ENCODE assay signal across 9 mouse cellular contexts in the genomic region with DNA sequence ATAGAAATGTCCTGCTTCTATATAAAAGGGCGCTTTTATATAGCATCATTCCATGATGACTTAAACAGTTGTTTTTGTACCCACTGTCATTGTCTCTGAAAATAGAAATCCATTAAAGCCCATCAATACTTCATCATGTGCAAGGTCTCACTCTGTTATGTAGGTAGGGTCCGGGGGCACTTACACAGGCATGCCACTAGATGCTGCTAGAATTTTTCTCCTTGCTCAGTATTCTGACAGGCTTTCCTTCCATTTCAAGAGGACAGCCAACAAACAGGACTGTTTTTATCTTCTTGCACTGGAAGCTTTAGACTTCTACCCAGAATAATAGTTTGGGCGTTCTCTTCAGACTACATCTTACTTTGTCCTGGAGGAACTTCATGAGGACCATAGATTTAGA.
DNase-seq lines count a peak whose midpoint lies in the region; ATAC-seq and TF ChIP-seq lines count a peak whose summit lies in the region.
"Had no signal": no experiment of that assay in that cellular context is flagged by ENCODE, and none has a peak within 500 bp of the region (broad histone marks: within the 10 kb centered on the region; RNA-seq: fewer than 3 reads in every experiment).

No protein-coding gene starts in this region.

- H3K36me3 ChIP-seq in heart, postnatal 0 days (replicated peaks; ENCODE audit: control insufficient read depth, insufficient read depth, low read length) = no peaks in the 10 kb centered on the region
- H3K36me3 ChIP-seq in CH12.LX (replicated peaks in 1 of 2; ENCODE audit: control insufficient read depth in 1 of 2, insufficient read depth in 1 of 2, low read length in 1 of 2) = no peaks in the 10 kb centered on the region
- no peaks in the 10 kb centered on the region for H3K36me3 ChIP-seq in embryonic facial prominence, embryonic 14.5 days (ENCODE audit: control insufficient read depth, insufficient read depth, low read length)
- H3K36me3 ChIP-seq in liver, embryonic 11.5 days (ENCODE audit: control insufficient read depth, insufficient read depth, low read length) = no peaks in the 10 kb centered on the region

- H3K4me2 ChIP-seq in heart, postnatal 0 days (ENCODE audit: low read depth, low read length) = no peak overlapping the region
- H3K4me2 ChIP-seq in CH12.LX (ENCODE audit: insufficient read depth, low read depth, poor library complexity, severe bottlenecking) = no peak overlapping the region
- H3K4me2 ChIP-seq in embryonic facial prominence, embryonic 14.5 days (ENCODE audit: low read depth, low read length) = no peak overlapping the region
- H3K4me2 ChIP-seq in liver, embryonic 11.5 days = no peak overlapping the region

- H3K79me2 ChIP-seq in CH12.LX (replicated peaks; ENCODE audit: control insufficient read depth, extremely low read depth, insufficient read depth, poor library complexity, severe bottlenecking) = no peaks in the 10 kb centered on the region

- ATAC-seq in heart, postnatal 0 days (ENCODE audit: insufficient read depth, low read depth) = no peak
- 0 out of 2 replicates have a peak, but pooled peaks have one; percentile 63 for ATAC-seq in embryonic facial prominence, embryonic 14.5 days (ENCODE audit: low read depth)
- no peak for ATAC-seq in liver, embryonic 11.5 days (replicated peaks; ENCODE audit: low FRiP score)

- TF ChIP-seq CTCF in heart, postnatal 0 days (IDR thresholded peaks at IDR 0.05; ENCODE audit: low read depth) = peak; percentile 60
- TF ChIP-seq CTCF in CH12.LX (conservative IDR thresholded peaks at IDR 0.05 in 1 of 2, IDR thresholded peaks at IDR 0.05 in 1 of 2; ENCODE audit: low read depth in 2 of 2, low read length in 2 of 2) = peak in 1 of 2 experiments; percentile 38; a peak in 2 of 4 replicates

- TF ChIP-seq RAD21 in CH12.LX (IDR thresholded peaks at IDR 0.05; ENCODE audit: low read depth, low read length) = peak; percentile 38

- no peaks in the 10 kb centered on the region for H3K9me3 ChIP-seq in heart, postnatal 0 days (replicated peaks; ENCODE audit: control insufficient read depth, low read length)
- peaks cover 3% of the 10 kb centered on the region for H3K9me3 ChIP-seq in CH12.LX (replicated peaks; ENCODE audit: low read length)
- no peaks in the 10 kb centered on the region for H3K9me3 ChIP-seq in embryonic facial prominence, embryonic 14.5 days (ENCODE audit: control insufficient read depth, low read length)
- H3K9me3 ChIP-seq in liver, embryonic 11.5 days (ENCODE audit: control insufficient read depth, low read length) = no peaks in the 10 kb centered on the region

- DNase-seq in heart, postnatal 0 days (ENCODE audit: low spot score) = no peak
- no peak for DNase-seq in heart, postnatal 36 days
- DNase-seq in CH12.LX (ENCODE audit: extremely low read depth) = peak; percentile 16
- peak; percentile 55 for DNase-seq in embryonic facial prominence, embryonic 14.5 days (ENCODE audit: low spot score)
- DNase-seq in left cerebral cortex, postnatal 4 days = peak; percentile 6
- DNase-seq in urinary bladder, postnatal 4 days (ENCODE audit: low spot score in 2 of 2) = no peak
- no peak for DNase-seq in thymus, postnatal 14 days
- no peak for DNase-seq in liver, embryonic 11.5 days (ENCODE audit: low spot score)

- intact Hi-C loops in heart, postnatal 36 days (cut with DNase I) = no loop called here
- intact Hi-C loops in left cerebral cortex, postnatal 4 days (cut with DNase I) = loop anchor here (10.0 kb wide), 1 partner anchor 153 kb away; no protein-coding TSS in a partner anchor

- no peaks in the 10 kb centered on the region for H3K4me1 ChIP-seq in heart, postnatal 0 days (ENCODE audit: control insufficient read depth, insufficient read depth)
- H3K4me1 ChIP-seq in CH12.LX (ENCODE audit: control insufficient read depth in 1 of 2, insufficient read depth in 2 of 2) = no peaks in the 10 kb centered on the region
- H3K4me1 ChIP-seq in embryonic facial prominence, embryonic 14.5 days (ENCODE audit: control insufficient read depth, insufficient read depth, low read length) = no peaks in the 10 kb centered on the region
- H3K4me1 ChIP-seq in liver, embryonic 11.5 days (replicated peaks; ENCODE audit: control insufficient read depth, insufficient read depth, low read length) = no peaks in the 10 kb centered on the region

- no peak for TF ChIP-seq POLR2A in CH12.LX (IDR thresholded peaks at IDR 0.05; ENCODE audit: low read depth, low read length)

- dilution Hi-C loops in CH12.LX (cut with MboI; ENCODE audit: extremely low pct_ligation_motif_present, extremely low pct_unique_long_range_greater_than_20kb, low sequenced_read_pairs) = no loop called here

- no peak overlapping the region for H3K27ac ChIP-seq in heart, postnatal 0 days (ENCODE audit: low read depth)
- H3K27ac ChIP-seq in CH12.LX (ENCODE audit: insufficient read depth, low read depth) = no peak overlapping the region
- H3K27ac ChIP-seq in embryonic facial prominence, embryonic 14.5 days (replicated peaks; ENCODE audit: low read depth, low read length) = no peak overlapping the region
- no peak overlapping the region for H3K27ac ChIP-seq in liver, embryonic 11.5 days (ENCODE audit: low read depth, low read length)
- H3K27ac ChIP-seq: liver, embryonic 14.5 days had no signal

- no peaks in the 10 kb centered on the region for H3K27me3 ChIP-seq in heart, postnatal 0 days (ENCODE audit: control insufficient read depth, insufficient read depth, low read length)
- H3K27me3 ChIP-seq in CH12.LX (replicated peaks) = no peaks in the 10 kb centered on the region
- no peaks in the 10 kb centered on the region for H3K27me3 ChIP-seq in embryonic facial prominence, embryonic 14.5 days (replicated peaks; ENCODE audit: control insufficient read depth, insufficient read depth, low read length)
- H3K27me3 ChIP-seq in liver, embryonic 11.5 days (replicated peaks; ENCODE audit: control insufficient read depth, insufficient read depth, low read length) = no peaks in the 10 kb centered on the region

- TF ChIP-seq EP300 in heart, postnatal 0 days (IDR thresholded peaks at IDR 0.05; ENCODE audit: low read depth) = no peak
- no peak for TF ChIP-seq EP300 in CH12.LX (IDR thresholded peaks at IDR 0.05; ENCODE audit: low read length)

- 46% methylated on average over 3 of the region's 3 CpGs for WGBS in heart, postnatal 0 days
- 51% methylated on average over 3 of the region's 3 CpGs for WGBS in embryonic facial prominence, embryonic 14.5 days
- whole genome bisulfite sequencing in liver, embryonic 11.5 days = 61% methylated on average over 3 of the region's 3 CpGs

- H3K4me3 ChIP-seq in heart, postnatal 0 days (ENCODE audit: low read depth, low read length) = no peak overlapping the region
- H3K4me3 ChIP-seq in CH12.LX (replicated peaks in 1 of 3; ENCODE audit: low read depth in 2 of 3, low read length in 2 of 3, poor library complexity in 1 of 3) = no peak overlapping the region
- H3K4me3 ChIP-seq in embryonic facial prominence, embryonic 14.5 days (ENCODE audit: low read depth, low read length) = no peak overlapping the region
- no peak overlapping the region for H3K4me3 ChIP-seq in liver, embryonic 11.5 days (ENCODE audit: low read depth, low read length)

- H3K9ac ChIP-seq in heart, postnatal 0 days (replicated peaks; ENCODE audit: low read depth, low read length) = no peak overlapping the region
- H3K9ac ChIP-seq in CH12.LX (ENCODE audit: insufficient read depth, low read depth) = no peak overlapping the region
- no peak overlapping the region for H3K9ac ChIP-seq in embryonic facial prominence, embryonic 14.5 days (ENCODE audit: low read depth, low read length)
- H3K9ac ChIP-seq in liver, embryonic 11.5 days (ENCODE audit: low read depth, low read length) = no peak overlapping the region
- H3K9ac ChIP-seq: liver, embryonic 14.5 days had no signal

- in situ Hi-C loops in CH12.LX (cut with MboI; ENCODE audit: low pct_ligation_motif_present, low pct_unique_long_range_greater_than_20kb, low sequenced_read_pairs) = no loop called here

TF ChIP-seq in CH12.LX, 34 proteins besides CTCF, POLR2A, EP300 and RAD21:
- TF ChIP-seq SMC3 (IDR thresholded peaks at IDR 0.05; ENCODE audit: low read depth, low read length) (0 out of 2 replicates have a peak, but pooled peaks have one; percentile 11), MAFK (IDR thresholded peaks at IDR 0.05; ENCODE audit: insufficient replicate concordance, low read length) (no peak)

Comparison
In these comparisons a context has a peak if more than half of its experiments do, and no peak if none do; other contexts are left out.
1. DNase-seq: peak in CH12.LX (single experiment), embryonic facial prominence, embryonic 14.5 days (single experiment) and left cerebral cortex, postnatal 4 days (single experiment); none in heart, postnatal 0 days (single experiment), heart, postnatal 36 days (0 of 2), urinary bladder, postnatal 4 days (0 of 2), thymus, postnatal 14 days (single experiment) and liver, embryonic 11.5 days (single experiment).